Mouse (Mus musculus) testis, adult 2 months (tissue): ENCODE measurements around the gene Vamp3.

Experiments used
- CTCF ChIP-seq: fragments of 200-500 bp; IDR thresholded peaks from 2 replicates; pipeline ENCODE4 v1.5.1; 2012; ENCODE audit warnings: low read depth, mild to moderate bottlenecking, inconsistent platforms, low read length, moderate library complexity; ENCODE audit not compliant: control insufficient read depth, insufficient read depth, insufficient replicate concordance
- POLR2A ChIP-seq: fragments of 200-500 bp; IDR thresholded peaks from 2 replicates; pipeline ENCODE4 v1.6.1; 2012; ENCODE audit warnings: low read depth, mild to moderate bottlenecking, inconsistent platforms, low read length, moderate library complexity; ENCODE audit not compliant: control insufficient read depth

- no peak for TF ChIP-seq CTCF
- no peak for TF ChIP-seq POLR2A
Measured at GRCm38 (mm10) chr4:151005656-151006318, 52.0 kb downstream of the Vamp3 start.
